Mouse (Mus musculus): ENCODE data around the gene Ddx27. TPM values are rescaled to one million over a fixed set of nuclear protein-coding genes. Genes with fewer than 3 reads are reported as not detected.

The Ddx27 gene
- total and polyA plus RNA-seq, 2 experiments = 11.2 to 13.4 TPM

- Histone ChIP-seq H3K27me3 (ENCODE audit: control insufficient read depth, insufficient read depth, low read length) (no peaks in the 10 kb centered on the region), H3K4me3 (ENCODE audit: insufficient read depth, low read depth, low read length) (no peak overlapping the region), H3K4me1 (ENCODE audit: control insufficient read depth, insufficient read depth, low read length) (peaks cover 14% of the 10 kb centered on the region), H3K79me2 (ENCODE audit: control insufficient read depth, insufficient read depth, low read length) (peaks cover 18% of the 10 kb centered on the region; the same call in 1 of the 2 replicates), H3K27ac (replicated peaks; ENCODE audit: insufficient read depth, low read depth, low read length) (no peak overlapping the region), H3K9ac (ENCODE audit: low read depth, low read length) (no peak overlapping the region), H3K36me3 (ENCODE audit: control insufficient read depth, insufficient read depth, low read length) (peaks cover 37% of the 10 kb centered on the region)
- WGBS = 81% methylated on average over 15 of the region's 15 CpGs
- DNase-seq (ENCODE audit: extremely low read depth, low read depth, low spot score) = no peak
- no peak for TF ChIP-seq POLR2A (IDR thresholded peaks at IDR 0.05; ENCODE audit: extremely low read depth, insufficient read depth, low read length)
- no peak for TF ChIP-seq CTCF (IDR thresholded peaks at IDR 0.05; ENCODE audit: low read depth, low read length)
Observed at GRCm38 (mm10) chr2:167056210-167056941, 41.4 kb downstream of the Ddx27 start.

GRCm38 (mm10) chr2:167056942-167057323 lies 41.9 kb downstream of the Ddx27 start:
- Histone ChIP-seq H3K4me1 (ENCODE audit: control insufficient read depth, insufficient read depth, low read length) (peaks cover 18% of the 10 kb centered on the region), H3K79me2 (ENCODE audit: control insufficient read depth, insufficient read depth, low read length) (peaks cover 23% of the 10 kb centered on the region; the same call in 1 of the 2 replicates), H3K27ac (replicated peaks; ENCODE audit: insufficient read depth, low read depth, low read length) (no peak overlapping the region), H3K27me3 (ENCODE audit: control insufficient read depth, insufficient read depth, low read length) (no peaks in the 10 kb centered on the region), H3K9ac (ENCODE audit: low read depth, low read length) (no peak overlapping the region), H3K4me3 (ENCODE audit: insufficient read depth, low read depth, low read length) (no peak overlapping the region), H3K36me3 (ENCODE audit: control insufficient read depth, insufficient read depth, low read length) (peaks cover 33% of the 10 kb centered on the region)
- DNase-seq (ENCODE audit: extremely low read depth, low read depth, low spot score) = no peak
- WGBS = 58% methylated on average over 5 of the region's 5 CpGs
- TF ChIP-seq CTCF (IDR thresholded peaks at IDR 0.05; ENCODE audit: low read depth, low read length) = no peak
- no peak for TF ChIP-seq POLR2A (IDR thresholded peaks at IDR 0.05; ENCODE audit: extremely low read depth, insufficient read depth, low read length)

- no peak overlapping the region for H3K9ac ChIP-seq (ENCODE audit: low read depth, low read length)
- WGBS = 51% methylated on average over 3 of the region's 3 CpGs
- DNase-seq (ENCODE audit: extremely low read depth, low read depth, low spot score) = peak; percentile 34
- no peaks in the 10 kb centered on the region for H3K27me3 ChIP-seq (ENCODE audit: control insufficient read depth, insufficient read depth, low read length)
- H3K79me2 ChIP-seq (ENCODE audit: control insufficient read depth, insufficient read depth, low read length) = peaks cover 27% of the 10 kb centered on the region; the same call in 1 of the 2 replicates
- peaks cover 30% of the 10 kb centered on the region for H3K36me3 ChIP-seq (ENCODE audit: control insufficient read depth, insufficient read depth, low read length)
- H3K27ac ChIP-seq (replicated peaks; ENCODE audit: insufficient read depth, low read depth, low read length) = no peak overlapping the region
- no peak overlapping the region for H3K4me3 ChIP-seq (ENCODE audit: insufficient read depth, low read depth, low read length)
- TF ChIP-seq CTCF (IDR thresholded peaks at IDR 0.05; ENCODE audit: low read depth, low read length) (no peak), POLR2A (IDR thresholded peaks at IDR 0.05; ENCODE audit: extremely low read depth, insufficient read depth, low read length) (no peak)
- peaks cover 18% of the 10 kb centered on the region for H3K4me1 ChIP-seq (ENCODE audit: control insufficient read depth, insufficient read depth, low read length)
Observed at GRCm38 (mm10) chr2:167058201-167058600, 43.2 kb downstream of the Ddx27 start.

- WGBS = 51% methylated on average over 3 of the region's 3 CpGs
- Histone ChIP-seq H3K4me3 (ENCODE audit: insufficient read depth, low read depth, low read length) (no peak overlapping the region), H3K79me2 (ENCODE audit: control insufficient read depth, insufficient read depth, low read length) (peaks cover 24% of the 10 kb centered on the region; the same call in 1 of the 2 replicates), H3K9ac (ENCODE audit: low read depth, low read length) (no peak overlapping the region), H3K4me1 (ENCODE audit: control insufficient read depth, insufficient read depth, low read length) (peaks cover 20% of the 10 kb centered on the region), H3K36me3 (ENCODE audit: control insufficient read depth, insufficient read depth, low read length) (peaks cover 26% of the 10 kb centered on the region), H3K27ac (replicated peaks; ENCODE audit: insufficient read depth, low read depth, low read length) (no peak overlapping the region), H3K27me3 (ENCODE audit: control insufficient read depth, insufficient read depth, low read length) (no peaks in the 10 kb centered on the region)
- no peak for DNase-seq (ENCODE audit: extremely low read depth, low read depth, low spot score)
- TF ChIP-seq CTCF (IDR thresholded peaks at IDR 0.05; ENCODE audit: low read depth, low read length) (no peak), POLR2A (IDR thresholded peaks at IDR 0.05; ENCODE audit: extremely low read depth, insufficient read depth, low read length) (no peak)
Observed at GRCm38 (mm10) chr2:167058814-167059387, 43.9 kb downstream of the Ddx27 start.

GRCm38 (mm10) chr2:167059536-167059935 lies 44.5 kb downstream of the Ddx27 start:
- Histone ChIP-seq H3K9ac (ENCODE audit: low read depth, low read length) (peak overlapping the region; percentile 64), H3K4me3 (ENCODE audit: insufficient read depth, low read depth, low read length) (peak overlapping the region; percentile 56), H3K79me2 (ENCODE audit: control insufficient read depth, insufficient read depth, low read length) (peaks cover 24% of the 10 kb centered on the region; the same call in 1 of the 2 replicates), H3K27ac (replicated peaks; ENCODE audit: insufficient read depth, low read depth, low read length) (peak overlapping the region; percentile 73), H3K36me3 (ENCODE audit: control insufficient read depth, insufficient read depth, low read length) (peaks cover 26% of the 10 kb centered on the region), H3K4me1 (ENCODE audit: control insufficient read depth, insufficient read depth, low read length) (peaks cover 20% of the 10 kb centered on the region), H3K27me3 (ENCODE audit: control insufficient read depth, insufficient read depth, low read length) (no peaks in the 10 kb centered on the region)
- TF ChIP-seq CTCF (IDR thresholded peaks at IDR 0.05; ENCODE audit: low read depth, low read length) (no peak), POLR2A (IDR thresholded peaks at IDR 0.05; ENCODE audit: extremely low read depth, insufficient read depth, low read length) (no peak)
- DNase-seq (ENCODE audit: extremely low read depth, low read depth, low spot score) = peak; percentile 30
- 42% methylated on average over 8 of the region's 8 CpGs for WGBS

Measured in liver, adult 2 months (tissue).